Mouse (Mus musculus): ENCODE measurements at regions not wholly inside any gene's neighbourhood (a gene's known extent, or its start where the extent isn't known, plus 50 kb on each side); places are given as distances from the start of the nearest gene placed in this dataset.

- no peak for TF ChIP-seq MAX (IDR thresholded peaks at IDR 0.05; ENCODE audit: low read depth)
- TF ChIP-seq POLR2A (IDR thresholded peaks at IDR 0.05; ENCODE audit: insufficient read length, low read depth): no peak
- TF ChIP-seq REST (IDR thresholded peaks at IDR 0.05; ENCODE audit: insufficient read depth, insufficient read length): no peak
- TF ChIP-seq USF1 (IDR thresholded peaks at IDR 0.05; ENCODE audit: low read depth): no peak
- TF ChIP-seq TCF12 (IDR thresholded peaks at IDR 0.05; ENCODE audit: insufficient read depth, poor library complexity, severe bottlenecking): no peak
- TF ChIP-seq E2F4 (IDR thresholded peaks at IDR 0.05; ENCODE audit: insufficient read depth): no peak
- TF ChIP-seq POLR2AphosphoS2 (IDR thresholded peaks at IDR 0.05; ENCODE audit: insufficient read length, low read depth): no peak
- no peak for TF ChIP-seq MYOG (IDR thresholded peaks at IDR 0.05; ENCODE audit: control insufficient read depth in 1 of 3, insufficient read depth in 1 of 3, insufficient read length in 2 of 3, low read depth in 2 of 3)
- no peak for TF ChIP-seq MYOD1 (IDR thresholded peaks at IDR 0.05; ENCODE audit: control insufficient read depth in 1 of 3, insufficient read length in 2 of 3, low read depth in 2 of 3)
- no peak for TF ChIP-seq TCF3 (IDR thresholded peaks at IDR 0.05; ENCODE audit: insufficient read length, low read depth)
- TF ChIP-seq CEBPB (IDR thresholded peaks at IDR 0.05; ENCODE audit: insufficient read depth, poor library complexity, severe bottlenecking): no peak
- no peak for TF ChIP-seq SRF (IDR thresholded peaks at IDR 0.05; ENCODE audit: control insufficient read depth, insufficient read length, low read depth)
Measured at GRCm38 (mm10) chr1:184333086-184333485, 299.0 kb upstream of the 1700056E22Rik start.
